Mouse (Mus musculus): Measurements from ENCODE around the gene BC051019. TPM values are rescaled to one million over a fixed set of nuclear protein-coding genes. Genes with fewer than 3 reads are reported as not detected.
A peak's percentile ranks its signal among the peaks of the same experiment; 100 is the strongest.

BC051019 gene
- total and polyA plus RNA-seq, 2 experiments from 2014 or later: 0.63 to 0.68 TPM

DNA sequence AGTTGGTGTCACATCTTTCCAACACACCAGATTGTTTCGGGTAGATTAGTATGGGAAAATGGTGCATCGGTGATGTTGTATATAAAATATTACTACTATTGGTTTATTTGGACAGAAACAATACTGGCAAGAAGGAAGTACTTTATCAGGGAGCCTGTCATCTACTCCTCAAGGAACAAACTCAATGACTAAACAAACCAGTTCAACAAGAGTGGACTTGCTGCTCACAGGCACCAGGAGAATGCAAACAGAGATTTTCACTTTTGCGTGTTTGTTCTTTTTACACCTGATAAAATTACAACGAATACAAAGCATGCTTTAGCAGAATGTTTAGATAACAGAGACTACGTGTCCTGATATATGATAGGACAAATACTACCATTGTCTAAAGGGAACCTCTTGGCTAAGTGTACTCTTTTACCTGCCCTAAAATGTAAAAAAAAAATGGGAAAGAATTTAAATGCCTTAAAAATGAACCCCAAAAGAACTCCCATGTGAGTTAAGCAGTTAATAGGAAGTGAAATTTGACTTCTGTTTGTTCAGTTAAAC, 16.2 kb upstream of the BC051019 start:
- no peak for ATAC-seq
- peaks cover 54% of the 10 kb centered on the region for H3K36me3 ChIP-seq (ENCODE audit: insufficient read depth, low read length)
- no peaks in the 10 kb centered on the region for H3K9me3 ChIP-seq (ENCODE audit: low read length)
- H3K27ac ChIP-seq: no peak overlapping the region
- DNase-seq (ENCODE audit: low spot score): no peak
- no peaks in the 10 kb centered on the region for H3K4me1 ChIP-seq (ENCODE audit: insufficient read depth, low read length)
- TF ChIP-seq CTCF (IDR thresholded peaks at IDR 0.05; ENCODE audit: low read depth): no peak
- no peaks in the 10 kb centered on the region for H3K27me3 ChIP-seq (ENCODE audit: insufficient read depth, low read length)
- no peak overlapping the region for H3K4me3 ChIP-seq (ENCODE audit: low read length)
- 94% methylated on average over 5 of the region's 5 CpGs for WGBS
- H3K4me2 ChIP-seq (ENCODE audit: low read depth, low read length): no peak overlapping the region
- H3K9ac ChIP-seq (replicated peaks; ENCODE audit: low read length): no peak overlapping the region

DNA sequence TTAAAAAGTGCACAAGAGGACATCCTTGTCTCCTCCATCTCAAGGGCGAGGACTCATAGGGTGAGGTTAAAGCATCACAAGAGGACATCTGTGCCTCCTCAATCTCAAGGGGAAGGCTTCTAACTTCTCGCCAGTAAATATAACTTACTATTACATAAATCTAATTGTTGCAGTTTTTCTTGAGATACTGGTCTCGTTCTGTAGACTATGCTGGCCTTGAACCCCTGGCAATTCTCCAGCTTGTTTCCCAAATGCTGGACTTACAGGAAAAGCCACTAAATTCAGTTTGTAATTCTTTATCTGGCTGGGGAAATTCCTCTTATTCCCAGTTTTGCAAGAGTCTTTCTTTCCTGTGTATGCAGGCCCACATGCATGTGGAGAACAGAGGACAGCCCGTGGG, 11.2 kb upstream of the BC051019 start:
- WGBS: 91% methylated on average over 4 of the region's 4 CpGs
- ATAC-seq: no peak

DNA sequence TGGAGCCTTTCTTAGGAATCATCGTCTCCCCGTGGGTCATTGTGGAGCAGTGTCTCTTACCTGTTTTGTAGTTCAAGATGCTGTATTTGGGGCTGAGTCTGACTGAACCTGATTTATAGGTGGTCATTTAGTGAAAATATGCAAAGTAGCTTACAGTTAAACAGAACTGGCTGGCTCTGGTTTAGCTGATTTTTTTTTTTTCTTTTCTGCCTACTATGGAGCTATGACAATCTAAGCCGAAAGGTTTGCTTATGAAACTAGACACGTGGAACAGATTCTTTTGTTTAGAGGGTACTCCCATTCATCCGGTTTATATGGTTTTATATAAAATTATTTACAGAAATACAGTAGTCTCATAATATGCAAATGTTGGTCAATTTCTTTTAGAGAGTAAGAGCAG, 8.0 kb upstream of the BC051019 start, which contains the start of gene Ascl3:
TSS of gene Ascl3 (minus strand) at position 101 of the 400 bp plus-strand sequence.
- H3K4me3 ChIP-seq (ENCODE audit: low read length): no peak within 1 kb of the TSS
- H3K27me3 ChIP-seq (ENCODE audit: insufficient read depth, low read length): no peaks in the 10 kb centered on the region
- ATAC-seq (no peak), DNase-seq (ENCODE audit: low spot score) (no peak)
- 79% methylated on average over 5 of the region's 5 CpGs for WGBS
- no peak within 1 kb of the TSS for H3K4me2 ChIP-seq (ENCODE audit: low read depth, low read length)
- H3K4me1 ChIP-seq (ENCODE audit: insufficient read depth, low read length): no peaks in the 10 kb centered on the region
- peaks cover 20% of the 10 kb centered on the region for H3K36me3 ChIP-seq (ENCODE audit: insufficient read depth, low read length)
- no peak within 1 kb of the TSS for H3K9ac ChIP-seq (replicated peaks; ENCODE audit: low read length)
- H3K27ac ChIP-seq: no peak within 1 kb of the TSS
- no peaks in the 10 kb centered on the region for H3K9me3 ChIP-seq (ENCODE audit: low read length)
- no peak for TF ChIP-seq CTCF (IDR thresholded peaks at IDR 0.05; ENCODE audit: low read depth)

More for the DNA sequence above, 11.2 kb upstream of the BC051019 start:
- Histone ChIP-seq H3K27ac (no peak overlapping the region), H3K4me1 (ENCODE audit: insufficient read depth, low read length) (no peaks in the 10 kb centered on the region), H3K4me3 (ENCODE audit: low read length) (no peak overlapping the region), H3K9ac (replicated peaks; ENCODE audit: low read length) (no peak overlapping the region), H3K27me3 (ENCODE audit: insufficient read depth, low read length) (no peaks in the 10 kb centered on the region), H3K9me3 (ENCODE audit: low read length) (no peaks in the 10 kb centered on the region), H3K36me3 (ENCODE audit: insufficient read depth, low read length) (peaks cover 28% of the 10 kb centered on the region), H3K4me2 (ENCODE audit: low read depth, low read length) (no peak overlapping the region)
- TF ChIP-seq CTCF (IDR thresholded peaks at IDR 0.05; ENCODE audit: low read depth): no peak
- no peak for DNase-seq (ENCODE audit: low spot score)

DNA sequence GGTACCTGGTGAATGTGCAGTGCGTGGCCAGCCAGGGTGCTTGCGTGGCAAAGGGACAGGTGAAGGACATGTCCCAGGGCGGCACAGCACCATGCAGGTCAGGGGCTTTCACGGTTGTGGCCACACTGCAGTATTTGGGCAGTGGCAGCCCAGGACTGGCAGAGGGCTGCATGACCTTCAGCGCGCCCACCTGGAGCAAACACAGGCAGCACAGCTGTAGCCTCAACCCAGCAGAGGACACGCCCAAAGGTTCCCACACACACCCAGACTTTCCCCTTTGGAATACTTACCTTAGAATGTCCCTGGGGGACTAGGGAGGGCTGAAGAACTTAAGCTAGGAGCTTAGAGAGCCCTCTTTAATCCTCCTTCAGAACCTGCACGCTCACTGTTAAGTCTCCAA, 536 bp downstream of the BC051019 start:
- no peak overlapping the region for H3K4me3 ChIP-seq (ENCODE audit: low read length)
- no peak for ATAC-seq
- H3K4me1 ChIP-seq (ENCODE audit: insufficient read depth, low read length): no peaks in the 10 kb centered on the region
- H3K9me3 ChIP-seq (ENCODE audit: low read length): no peaks in the 10 kb centered on the region
- H3K9ac ChIP-seq (replicated peaks; ENCODE audit: low read length): no peak overlapping the region
- H3K4me2 ChIP-seq (ENCODE audit: low read depth, low read length): no peak overlapping the region
- no peak for DNase-seq (ENCODE audit: low spot score)
- 94% methylated on average over 8 of the region's 8 CpGs for WGBS
- no peak for TF ChIP-seq CTCF (IDR thresholded peaks at IDR 0.05; ENCODE audit: low read depth)
- H3K27me3 ChIP-seq (ENCODE audit: insufficient read depth, low read length): no peaks in the 10 kb centered on the region
- no peaks in the 10 kb centered on the region for H3K36me3 ChIP-seq (ENCODE audit: insufficient read depth, low read length)
- no peak overlapping the region for H3K27ac ChIP-seq

DNA sequence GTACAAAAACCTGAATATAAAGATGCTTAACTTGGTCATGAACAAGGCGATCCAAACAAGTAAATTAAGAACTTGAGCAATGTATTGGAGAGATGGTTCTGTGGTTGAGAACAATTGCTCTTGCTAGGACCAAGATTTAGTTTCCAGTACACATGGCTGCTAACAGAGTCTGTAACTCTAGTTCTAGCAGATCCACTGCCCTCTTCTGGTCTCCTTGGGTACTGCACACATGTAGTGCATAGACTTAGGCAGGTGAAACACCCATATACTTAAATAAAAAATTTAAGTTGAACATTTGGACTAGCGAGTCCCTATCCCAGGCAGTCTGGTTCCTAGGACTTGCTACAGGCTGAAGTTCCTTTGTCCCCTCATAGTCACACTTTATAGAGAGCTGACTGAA, 1.0 kb downstream of the BC051019 start:
- DNase-seq (ENCODE audit: low spot score) (no peak), ATAC-seq (no peak)
- 97% methylated on average over 2 of the region's 2 CpGs for WGBS
- no peak overlapping the region for H3K4me3 ChIP-seq (ENCODE audit: low read length)
- peak; percentile 32 for TF ChIP-seq CTCF (IDR thresholded peaks at IDR 0.05; ENCODE audit: low read depth)
- H3K4me2 ChIP-seq (ENCODE audit: low read depth, low read length): no peak overlapping the region
- H3K36me3 ChIP-seq (ENCODE audit: insufficient read depth, low read length): no peaks in the 10 kb centered on the region
- H3K9me3 ChIP-seq (ENCODE audit: low read length): no peaks in the 10 kb centered on the region
- H3K27ac ChIP-seq: no peak overlapping the region
- H3K4me1 ChIP-seq (ENCODE audit: insufficient read depth, low read length): no peaks in the 10 kb centered on the region
- no peaks in the 10 kb centered on the region for H3K27me3 ChIP-seq (ENCODE audit: insufficient read depth, low read length)
- H3K9ac ChIP-seq (replicated peaks; ENCODE audit: low read length): no peak overlapping the region

DNA sequence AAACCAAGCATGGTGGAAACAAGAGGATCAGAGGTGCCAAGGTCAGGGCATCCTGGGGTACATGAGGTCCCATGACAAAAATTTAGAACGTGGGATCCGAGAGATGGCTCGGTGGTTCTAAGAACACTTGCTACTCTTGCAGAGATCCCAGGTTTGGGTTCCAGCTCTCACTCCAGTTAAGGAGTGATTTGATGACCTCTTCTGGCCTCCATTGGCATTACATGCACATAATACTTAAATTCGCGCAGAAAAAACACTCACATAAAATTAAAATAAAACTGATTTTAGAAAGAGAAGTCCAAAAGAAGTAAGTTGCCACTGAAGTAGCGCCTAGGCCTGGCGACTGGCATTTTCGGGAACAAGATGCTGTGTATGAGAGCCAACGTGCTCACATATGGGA, 4.4 kb downstream of the BC051019 start:
- peak; percentile 78 for DNase-seq (ENCODE audit: low spot score)
- H3K4me1 ChIP-seq (ENCODE audit: insufficient read depth, low read length): no peaks in the 10 kb centered on the region
- no peak overlapping the region for H3K4me2 ChIP-seq (ENCODE audit: low read depth, low read length)
- no peaks in the 10 kb centered on the region for H3K36me3 ChIP-seq (ENCODE audit: insufficient read depth, low read length)
- 59% methylated on average over 9 of the region's 9 CpGs for WGBS
- H3K4me3 ChIP-seq (ENCODE audit: low read length): no peak overlapping the region
- ATAC-seq: no peak
- TF ChIP-seq CTCF (IDR thresholded peaks at IDR 0.05; ENCODE audit: low read depth): peak; percentile 66
- H3K9me3 ChIP-seq (ENCODE audit: low read length): no peaks in the 10 kb centered on the region
- H3K27me3 ChIP-seq (ENCODE audit: insufficient read depth, low read length): no peaks in the 10 kb centered on the region
- H3K9ac ChIP-seq (replicated peaks; ENCODE audit: low read length): no peak overlapping the region
- H3K27ac ChIP-seq: no peak overlapping the region

DNA sequence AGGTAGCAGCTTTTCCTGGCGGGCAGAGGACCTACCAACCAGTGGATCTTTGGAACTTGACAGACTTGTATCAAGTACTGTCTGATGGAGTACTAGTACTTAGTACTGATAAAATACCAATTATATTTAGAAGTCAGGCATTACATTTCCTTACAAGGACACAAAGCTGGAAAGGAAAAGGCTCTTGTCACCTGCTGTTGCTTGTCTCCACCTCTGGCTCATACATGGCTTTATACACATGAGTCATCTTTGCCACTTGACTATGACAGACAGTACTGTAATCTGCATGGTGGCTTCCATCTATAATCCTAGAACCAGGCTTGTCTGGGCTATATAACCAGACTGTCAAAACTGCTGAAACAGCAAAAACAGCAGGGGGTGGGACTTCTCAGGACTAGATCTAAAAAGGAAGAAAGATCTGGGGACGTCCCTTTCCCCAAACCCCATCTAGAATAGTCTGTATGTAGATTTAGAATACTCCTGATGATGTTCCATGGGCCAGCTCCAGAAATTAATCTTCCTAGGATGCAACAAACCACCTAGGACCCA, 10.1 kb downstream of the BC051019 start:
- Histone ChIP-seq H3K4me1 (ENCODE audit: insufficient read depth, low read length) (no peaks in the 10 kb centered on the region), H3K27me3 (ENCODE audit: insufficient read depth, low read length) (no peaks in the 10 kb centered on the region), H3K4me2 (ENCODE audit: low read depth, low read length) (no peak overlapping the region), H3K9ac (replicated peaks; ENCODE audit: low read length) (no peak overlapping the region), H3K4me3 (ENCODE audit: low read length) (no peak overlapping the region), H3K9me3 (ENCODE audit: low read length) (no peaks in the 10 kb centered on the region), H3K36me3 (ENCODE audit: insufficient read depth, low read length) (0 out of 2 replicates have a peak, but pooled peaks cover 12% of the 10 kb centered on the region), H3K27ac (no peak overlapping the region)
- ATAC-seq (no peak), DNase-seq (ENCODE audit: low spot score) (no peak)
- no peak for TF ChIP-seq CTCF (IDR thresholded peaks at IDR 0.05; ENCODE audit: low read depth)
- 85% methylated on average over 2 of the region's 2 CpGs for WGBS

Measured in hindbrain, postnatal 0 days (tissue).